Mouse (Mus musculus) liver, embryonic 14.5 days (tissue): Measurements from ENCODE around the gene Defb21. TPM values are rescaled to one million over a fixed set of nuclear protein-coding genes. Genes with fewer than 3 reads are reported as not detected.

Source experiments
- ATAC-seq: fragments of 200-750 bp; cut with Nextera tagmentation; 2 replicates; pipeline ENCODE4 v1.8.0; 2017; ENCODE audit warnings: moderate number of reproducible peaks, mild to moderate bottlenecking, moderate library complexity; ENCODE audit not compliant: insufficient read depth
- DNase-seq, 3 experiments: peaks; one replicate each; pipeline ENCODE4 v3.0.0-alpha.2; 2012 to 2013; ENCODE audit warnings: low read depth in 3 of 3, low spot score in 3 of 3
- H3K27ac ChIP-seq: fragments of 300-500 bp; sonication (generic); 2 replicates; pipeline ENCODE4 v1.5.1; 2014; ENCODE audit warnings: moderate library complexity, mild to moderate bottlenecking, control low read depth, inconsistent platforms
- H3K27me3 ChIP-seq: fragments of 300-500 bp; sonication (generic); 2 replicates; pipeline ENCODE4 v1.6.1; 2014; ENCODE audit warnings: mild to moderate bottlenecking, low read length, moderate library complexity; ENCODE audit not compliant: control insufficient read depth, insufficient read depth
- H3K36me3 ChIP-seq: fragments of 300-500 bp; sonication (generic); replicated peaks from 2 replicates; pipeline ENCODE4 v1.6.1; 2014; ENCODE audit warnings: low read depth; ENCODE audit not compliant: control insufficient read depth, insufficient read depth
- H3K4me1 ChIP-seq, 2 experiments: fragments of 200-500 bp in 1 of 2; fragments of 300-500 bp in 1 of 2; sonication (generic) in 1 of 2; replicated peaks; 2 replicates each; pipeline ENCODE4 v1.6.1; 2012 to 2014; ENCODE audit warnings: antibody characterized with exemption in 1 of 2, inconsistent platforms in 1 of 2, low read length in 1 of 2; ENCODE audit not compliant: control insufficient read depth in 2 of 2, insufficient read depth in 2 of 2
- H3K4me2 ChIP-seq: fragments of 300-500 bp; sonication (generic); 2 replicates; pipeline ENCODE4 v1.6.1; 2014; ENCODE audit warnings: low read depth, mild to moderate bottlenecking, control low read depth, moderate library complexity
- H3K4me3 ChIP-seq, 2 experiments: fragments of 200-500 bp in 1 of 2; fragments of 300-500 bp in 1 of 2; sonication (generic) in 1 of 2; 2 replicates each; pipeline ENCODE4 v1.5.1; 2012 to 2014; ENCODE audit warnings: low read depth in 2 of 2, low read length in 2 of 2, mild to moderate bottlenecking in 2 of 2, control low read depth in 1 of 2, inconsistent platforms in 1 of 2, moderate library complexity in 1 of 2; ENCODE audit not compliant: insufficient read depth in 1 of 2
- H3K9ac ChIP-seq: fragments of 300-500 bp; sonication (generic); replicated peaks from 2 replicates; pipeline ENCODE4 v1.6.1; 2014; ENCODE audit warnings: mild to moderate bottlenecking, control low read depth, moderate library complexity
- H3K9me3 ChIP-seq: fragments of 300-500 bp; sonication (generic); 2 replicates; pipeline ENCODE4 v1.6.1; 2016; ENCODE audit warnings: low read length, mixed read lengths; ENCODE audit not compliant: control insufficient read depth
- CTCF ChIP-seq: IDR thresholded peaks from 2 replicates; pipeline ENCODE4 v1.5.1; 2016; ENCODE audit warnings: antibody characterized with exemption, low read depth, control low read depth
- EP300 ChIP-seq: IDR thresholded peaks from 2 replicates; pipeline ENCODE4 v1.6.1; 2016; ENCODE audit warnings: antibody characterized with exemption, low read depth
- WGBS: fragments of 180-500 bp; shearing (Covaris S2); extraction: QIAGEN DNeasy Blood & Tissue Kit; methylation state at CpG from one replicate; pipeline ENCODE4 v1.1.7; 2014; ENCODE audit not compliant: insufficient replicate concordance; 5-methylcytosine and 5-hydroxymethylcytosine counted together
- polyA plus RNA-seq, 2 experiments: library from polyadenylated mRNA; depleted of rRNA in 1 of 2; stranded (reverse) in 1 of 2; unstranded in 1 of 2; fragments of >200 nt; fragmentation: Nextera tagmentation in 1 of 2; extraction: Ambion mirVana in 1 of 2; gene quantifications; 2 replicates each; pipeline versions ENCODE4 v1.2.1 to v1.2.3; 2012 to 2014

The Defb21 gene
- polyA plus RNA-seq, 2 experiments, result not detected

DNA sequence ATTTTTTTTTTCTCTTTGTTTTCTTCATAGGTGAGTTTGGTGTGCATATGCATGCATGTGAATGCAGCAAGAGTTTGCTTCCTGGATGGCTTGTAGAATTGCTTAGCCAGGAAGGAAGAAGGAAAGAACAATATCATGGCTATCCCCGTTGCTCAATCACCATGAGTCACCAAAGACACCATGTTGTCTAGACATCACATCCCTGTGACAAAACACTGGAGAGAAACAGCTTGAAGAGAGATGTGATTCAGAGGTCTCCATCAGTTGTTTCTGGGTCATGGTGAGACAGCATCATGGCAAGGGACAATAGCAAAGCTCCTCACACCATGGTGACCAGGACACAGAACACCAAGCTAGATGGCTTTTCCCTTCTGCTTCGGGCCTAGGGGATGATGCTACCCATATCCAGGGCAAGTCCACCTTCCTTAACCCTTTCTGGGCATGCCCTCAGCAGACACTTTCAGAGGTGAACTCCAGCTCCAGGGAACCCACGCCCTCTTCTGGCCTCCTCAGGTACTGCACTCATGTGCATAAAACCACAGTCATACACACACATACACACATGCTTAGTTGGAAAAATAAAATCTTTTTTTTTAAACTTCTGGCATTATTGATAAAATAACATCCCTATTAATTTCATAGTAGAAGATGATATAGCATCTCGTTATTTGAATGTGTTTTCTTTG is 28.9 kb downstream of the Defb21 start:
- WGBS, result 46% methylated on average over 4 of the region's 4 CpGs
- TF ChIP-seq CTCF (peak; percentile 55), EP300 (no peak)

DNA sequence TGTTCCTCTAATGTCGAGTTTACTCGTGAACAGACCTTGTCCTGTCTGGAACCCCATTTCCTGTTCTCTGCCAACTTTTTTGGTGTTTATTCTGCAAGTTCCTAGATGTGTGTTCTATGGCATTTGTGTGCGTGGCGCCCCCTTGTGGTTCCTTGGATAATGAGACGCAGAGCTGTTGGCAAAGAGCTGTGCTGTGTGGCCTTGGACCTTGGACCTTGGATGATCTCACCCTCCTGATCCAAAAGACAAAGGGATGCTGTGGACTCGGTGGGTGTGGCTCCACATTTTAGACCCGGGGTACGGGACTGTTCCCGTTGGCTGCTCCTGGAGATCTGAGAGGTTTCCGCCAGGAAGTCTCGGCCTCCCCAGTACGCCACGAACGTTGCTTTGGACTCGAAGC is 31.5 kb downstream of the Defb21 start, which contains the start of gene Defb36:
Defb36 (plus strand) TSS at position 271 of the 400 bp plus-strand sequence.
- H3K4me2 ChIP-seq, result no peak within 1 kb of the TSS
- peak; percentile 64 for TF ChIP-seq CTCF
- no peak for TF ChIP-seq EP300
- H3K9ac ChIP-seq, result no peak within 1 kb of the TSS
- WGBS, result 62% methylated on average over 15 of the region's 15 CpGs
- H3K4me3 ChIP-seq, result no peak within 1 kb of the TSS
- ATAC-seq (no peak), DNase-seq (no peak)
- no peaks in the 10 kb centered on the region for H3K36me3 ChIP-seq
- no peak within 1 kb of the TSS for H3K27ac ChIP-seq
- no peaks in the 10 kb centered on the region for H3K27me3 ChIP-seq
- H3K9me3 ChIP-seq, result no peaks in the 10 kb centered on the region
- no peaks in the 10 kb centered on the region for H3K4me1 ChIP-seq

More for the DNA sequence above, 28.9 kb downstream of the Defb21 start:
- no peak overlapping the region for H3K9ac ChIP-seq
- no peaks in the 10 kb centered on the region for H3K4me1 ChIP-seq
- H3K9me3 ChIP-seq, result no peaks in the 10 kb centered on the region
- no peaks in the 10 kb centered on the region for H3K36me3 ChIP-seq
- H3K27ac ChIP-seq, result no peak overlapping the region
- H3K27me3 ChIP-seq, result no peaks in the 10 kb centered on the region
- ATAC-seq (no peak), DNase-seq (no peak)
- H3K4me2 ChIP-seq, result no peak overlapping the region
- no peak overlapping the region for H3K4me3 ChIP-seq

- DNase-seq (no peak), ATAC-seq (no peak)
- H3K4me3 ChIP-seq, result no peak overlapping the region
- 35% methylated on average over 6 of the region's 6 CpGs for WGBS
- H3K9me3 ChIP-seq, result no peaks in the 10 kb centered on the region
- H3K27me3 ChIP-seq, result no peaks in the 10 kb centered on the region
- H3K4me2 ChIP-seq, result no peak overlapping the region
- H3K36me3 ChIP-seq, result no peaks in the 10 kb centered on the region
- no peak overlapping the region for H3K27ac ChIP-seq
- TF ChIP-seq CTCF (no peak), EP300 (no peak)
- no peak overlapping the region for H3K9ac ChIP-seq
- no peaks in the 10 kb centered on the region for H3K4me1 ChIP-seq
These were observed 35.2 kb downstream of the Defb21 start for GRCm38 (mm10) chr2:152607746-152608145.

DNA sequence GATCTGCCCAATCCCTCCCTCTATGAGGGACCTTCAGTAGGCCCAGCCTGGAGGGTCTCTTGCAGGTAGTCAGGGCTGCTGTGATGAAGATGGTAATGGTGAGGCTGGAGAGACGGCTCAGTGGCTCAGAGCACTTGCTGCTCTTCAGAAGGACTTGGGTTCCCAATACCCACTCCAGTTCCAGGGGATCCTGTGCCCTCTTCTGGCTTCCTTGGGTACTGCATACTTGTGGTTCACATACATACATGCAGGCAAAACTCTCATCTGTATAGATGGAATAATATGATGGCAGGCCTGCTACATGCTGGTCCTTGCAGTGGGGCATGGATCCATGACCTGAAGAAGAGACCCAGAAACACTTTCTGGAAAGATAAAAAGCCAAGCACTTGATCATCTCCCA is 36.2 kb downstream of the Defb21 start:
- DNase-seq (no peak), ATAC-seq (no peak)
- H3K4me2 ChIP-seq, result no peak overlapping the region
- TF ChIP-seq CTCF (no peak), EP300 (no peak)
- 65% methylated on average over 1 of the region's 1 CpGs for WGBS
- no peaks in the 10 kb centered on the region for H3K9me3 ChIP-seq
- H3K36me3 ChIP-seq, result no peaks in the 10 kb centered on the region
- H3K27me3 ChIP-seq, result no peaks in the 10 kb centered on the region
- H3K4me1 ChIP-seq, result no peaks in the 10 kb centered on the region
- H3K4me3 ChIP-seq, result no peak overlapping the region
- no peak overlapping the region for H3K27ac ChIP-seq
- no peak overlapping the region for H3K9ac ChIP-seq

DNA sequence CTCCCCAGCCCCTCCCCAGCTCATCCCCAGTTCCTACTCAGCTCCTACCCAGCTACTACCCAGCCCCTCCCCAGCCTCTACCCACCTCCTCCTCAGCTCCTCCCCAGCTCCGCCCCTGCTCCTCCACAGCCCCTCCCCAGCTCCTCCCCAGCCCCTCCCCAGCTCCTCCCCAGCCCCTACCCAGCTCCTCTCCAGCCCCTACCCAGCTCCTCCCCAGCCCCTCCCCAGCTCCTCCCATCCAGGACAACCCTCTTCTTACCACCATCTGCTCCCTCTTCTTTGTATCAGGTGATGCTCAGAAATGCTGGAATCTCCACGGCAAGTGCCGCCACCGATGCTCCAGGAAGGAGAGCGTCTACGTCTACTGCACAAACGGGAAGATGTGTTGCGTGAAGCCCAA is 39.6 kb downstream of the Defb21 start:
- Histone ChIP-seq H3K9me3 (no peaks in the 10 kb centered on the region), H3K4me1 (no peaks in the 10 kb centered on the region), H3K36me3 (no peaks in the 10 kb centered on the region), H3K4me2 (no peak overlapping the region), H3K27me3 (no peaks in the 10 kb centered on the region), H3K27ac (no peak overlapping the region), H3K4me3 (no peak overlapping the region), H3K9ac (no peak overlapping the region)
- DNase-seq, result no peak
- no peak for ATAC-seq
- 34% methylated on average over 8 of the region's 8 CpGs for WGBS
- TF ChIP-seq CTCF (no peak), EP300 (no peak)
